Mouse (Mus musculus) lung, adult 2 months (tissue): ENCODE measurements at regions not wholly inside any gene's neighbourhood (a gene's known extent, or its start where the extent isn't known, plus 50 kb on each side); places are given as distances from the start of the nearest gene placed in this dataset.

ENCODE experiments used
- CTCF ChIP-seq: fragments of 200-500 bp; IDR thresholded peaks from 2 replicates; pipeline ENCODE4 v1.5.1; 2011; ENCODE audit warnings: mild to moderate bottlenecking, low read length, control low read depth; ENCODE audit not compliant: insufficient read depth
- POLR2A ChIP-seq: fragments of 200-500 bp; IDR thresholded peaks from 2 replicates; pipeline ENCODE4 v1.6.1; 2011; ENCODE audit warnings: low read depth, mild to moderate bottlenecking, control low read depth, low read length, borderline replicate concordance; ENCODE audit errors: extremely low read depth

DNA sequence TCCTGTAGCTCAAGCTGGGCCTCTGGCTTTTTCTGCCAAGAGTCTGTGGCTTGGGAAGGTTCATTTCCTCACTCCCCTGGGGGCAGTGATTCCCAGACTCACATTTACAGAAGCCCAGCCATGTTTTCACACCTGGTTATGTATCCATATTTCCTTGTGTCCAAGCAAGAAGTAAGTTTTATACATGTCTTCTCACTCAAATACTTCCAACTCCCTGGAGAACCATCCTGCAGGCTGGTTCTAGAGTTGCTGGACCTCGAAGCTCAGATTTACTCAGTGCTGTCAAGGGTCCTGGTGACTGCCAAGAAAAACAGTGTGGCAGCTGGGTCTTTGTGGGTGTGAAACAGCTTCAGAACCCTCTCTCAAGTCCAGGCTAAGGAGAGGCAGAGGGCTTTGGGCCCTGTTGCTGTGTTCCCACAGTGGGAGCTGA, 537.6 kb upstream of the Nrp1 start:
- TF ChIP-seq CTCF: no peak
- no peak for TF ChIP-seq POLR2A
